Mouse (Mus musculus) intestine, embryonic 14.5 days (tissue): ENCODE results near the gene Olfr1415. TPM values are rescaled to one million over a fixed set of nuclear protein-coding genes. Genes with fewer than 3 reads are reported as not detected.
"Not testable (repeated sequence)": the region's sequence is repeated elsewhere in the genome, so short reads cannot be mapped to it uniquely, and the experiment has no call there.

Experiments
- ATAC-seq: fragments of 200-750 bp; cut with Nextera tagmentation; replicated peaks from 2 replicates; pipeline ENCODE4 v1.8.0; 2017; ENCODE audit warnings: low read depth, moderate number of reproducible peaks, moderate TSS enrichment, moderate library complexity; ENCODE audit not compliant: low FRiP score, low TSS enrichment
- DNase-seq: peaks from one replicate; pipeline ENCODE4 v3.0.0-alpha.2; 2018; ENCODE audit warnings: low spot score
- H3K27ac ChIP-seq: fragments of 300-500 bp; sonication (generic); 2 replicates; pipeline ENCODE4 v1.5.1; 2014; ENCODE audit warnings: low read depth, mild to moderate bottlenecking, control low read depth
- H3K27me3 ChIP-seq: fragments of 300-500 bp; sonication (generic); replicated peaks from 2 replicates; pipeline ENCODE4 v1.6.1; 2014; ENCODE audit warnings: low read length, control low read depth; ENCODE audit not compliant: control insufficient read depth, insufficient read depth
- H3K36me3 ChIP-seq: fragments of 300-500 bp; sonication (generic); 2 replicates; pipeline ENCODE4 v1.6.1; 2014; ENCODE audit warnings: low read length, control low read depth; ENCODE audit not compliant: control insufficient read depth, insufficient read depth
- H3K4me1 ChIP-seq: fragments of 300-500 bp; sonication (generic); replicated peaks from 2 replicates; pipeline ENCODE4 v1.6.1; 2014; ENCODE audit warnings: low read length, control low read depth, mixed read lengths; ENCODE audit not compliant: control insufficient read depth, insufficient read depth
- H3K4me2 ChIP-seq: fragments of 300-500 bp; sonication (generic); 2 replicates; pipeline ENCODE4 v1.6.1; 2014; ENCODE audit warnings: low read length
- H3K4me3 ChIP-seq: fragments of 300-500 bp; sonication (generic); 2 replicates; pipeline ENCODE4 v1.5.1; 2014; ENCODE audit warnings: low read depth, low read length, control low read depth, mixed read lengths
- H3K9ac ChIP-seq: fragments of 300-500 bp; sonication (generic); 2 replicates; pipeline ENCODE4 v1.6.1; 2014; ENCODE audit warnings: mild to moderate bottlenecking, low read length
- H3K9me3 ChIP-seq: fragments of 300-500 bp; sonication (generic); 2 replicates; pipeline ENCODE4 v1.6.1; 2016; ENCODE audit warnings: low read length, control low read depth; ENCODE audit not compliant: control insufficient read depth
- WGBS: fragments of 180-500 bp; shearing (Covaris S2); extraction: QIAGEN DNeasy Blood & Tissue Kit; methylation state at CpG from one replicate; pipeline ENCODE4 v1.1.7; 2014; 5-methylcytosine and 5-hydroxymethylcytosine counted together
- polyA plus RNA-seq: library from polyadenylated mRNA; unstranded; fragments of >200 nt; fragmentation: Nextera tagmentation; extraction: Ambion mirVana; gene quantifications from 2 replicates; pipeline ENCODE4 v1.2.1, GENCODE M21; 2014

Olfr1415 gene
- polyA plus RNA-seq, result not detected in 2 replicates

DNA sequence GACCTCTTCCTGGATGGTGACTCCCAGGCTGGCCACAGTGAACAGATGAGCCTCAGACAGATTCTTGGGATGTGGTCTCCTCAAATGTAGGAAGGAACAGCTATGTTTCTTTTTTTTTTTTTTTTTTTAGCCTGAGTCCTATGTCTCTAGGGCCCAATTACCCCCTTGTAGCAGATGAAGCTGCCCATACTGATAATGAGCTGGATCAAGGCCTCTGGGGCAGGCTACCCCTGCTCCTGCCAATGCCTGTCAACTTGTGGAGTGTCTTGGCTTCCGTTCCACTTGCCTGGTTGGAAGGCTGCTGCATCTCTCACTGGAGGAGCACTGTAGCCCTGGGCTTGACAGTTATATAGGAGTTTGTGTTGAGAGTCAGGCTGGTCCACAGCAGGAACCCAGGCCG, at the start of gene Olfr1415:
TSS of gene Olfr1415 (minus strand) at position 101 of the 400 bp plus-strand sequence.
- Histone ChIP-seq H3K4me2 (no peak within 1 kb of the TSS), H3K36me3 (no peaks in the 10 kb centered on the region), H3K27ac (no peak within 1 kb of the TSS), H3K9me3 (no peaks in the 10 kb centered on the region), H3K9ac (no peak within 1 kb of the TSS), H3K4me1 (no peaks in the 10 kb centered on the region), H3K4me3 (no peak within 1 kb of the TSS), H3K27me3 (no peaks in the 10 kb centered on the region)
- no peak for DNase-seq
- 90% methylated on average over 2 of the region's 2 CpGs for WGBS
- ATAC-seq, result no peak

DNA sequence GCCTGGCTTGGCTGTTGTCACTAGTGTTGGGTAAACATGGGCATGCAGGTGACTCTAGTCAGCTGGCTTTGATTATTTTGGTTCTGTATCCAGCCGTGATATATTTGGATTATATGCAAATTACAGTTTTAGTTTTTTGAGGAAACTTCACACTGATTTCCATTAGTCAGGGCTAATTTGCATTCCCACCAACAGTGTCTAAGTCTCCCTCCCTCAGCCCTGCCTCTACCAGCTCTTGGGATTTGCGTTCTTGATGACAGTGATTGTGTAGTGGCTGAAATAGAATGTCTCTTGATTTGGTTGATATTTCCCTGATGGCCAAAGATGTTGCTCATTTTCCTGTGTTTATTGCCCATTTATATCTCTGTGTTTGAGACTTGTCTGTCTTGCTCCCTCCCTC, 43.2 kb upstream of the Olfr1415 start:
- Histone ChIP-seq H3K4me2 (no peak overlapping the region), H3K9me3 (no peaks in the 10 kb centered on the region), H3K27ac (no peak overlapping the region), H3K27me3 (no peaks in the 10 kb centered on the region), H3K9ac (no peak overlapping the region), H3K4me3 (no peak overlapping the region), H3K4me1 (no peaks in the 10 kb centered on the region), H3K36me3 (no peaks in the 10 kb centered on the region)
- no peak for ATAC-seq
- DNase-seq, result no peak
- WGBS, result 47% methylated on average over 2 of the region's 2 CpGs

DNA sequence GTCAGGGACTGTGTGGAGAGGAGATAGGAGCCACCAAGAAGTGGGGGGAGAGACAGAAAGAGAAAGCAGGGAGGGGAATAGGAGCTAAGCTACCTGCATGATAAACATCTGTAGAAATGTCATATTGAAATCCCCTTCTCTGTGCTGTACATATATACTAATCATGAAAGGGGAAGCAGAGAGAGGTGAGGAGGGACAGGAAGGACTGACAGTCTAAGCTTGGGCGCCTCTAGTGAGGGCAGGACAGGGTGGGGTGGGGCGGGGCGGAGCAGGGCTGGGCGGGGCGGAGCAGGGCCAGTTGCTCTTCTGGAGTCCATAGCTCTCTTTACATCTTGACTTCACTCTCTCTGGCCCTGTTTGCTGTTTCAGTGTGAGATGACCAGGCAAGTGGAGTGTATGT, 41.1 kb upstream of the Olfr1415 start:
- Histone ChIP-seq H3K9me3 (no peaks in the 10 kb centered on the region), H3K4me1 (no peaks in the 10 kb centered on the region), H3K27me3 (no peaks in the 10 kb centered on the region), H3K9ac (no peak overlapping the region), H3K4me2 (no peak overlapping the region), H3K36me3 (no peaks in the 10 kb centered on the region), H3K27ac (no peak overlapping the region), H3K4me3 (no peak overlapping the region)
- WGBS, result 32% methylated on average over 5 of the region's 5 CpGs
- DNase-seq (no peak), ATAC-seq (no peak)

DNA sequence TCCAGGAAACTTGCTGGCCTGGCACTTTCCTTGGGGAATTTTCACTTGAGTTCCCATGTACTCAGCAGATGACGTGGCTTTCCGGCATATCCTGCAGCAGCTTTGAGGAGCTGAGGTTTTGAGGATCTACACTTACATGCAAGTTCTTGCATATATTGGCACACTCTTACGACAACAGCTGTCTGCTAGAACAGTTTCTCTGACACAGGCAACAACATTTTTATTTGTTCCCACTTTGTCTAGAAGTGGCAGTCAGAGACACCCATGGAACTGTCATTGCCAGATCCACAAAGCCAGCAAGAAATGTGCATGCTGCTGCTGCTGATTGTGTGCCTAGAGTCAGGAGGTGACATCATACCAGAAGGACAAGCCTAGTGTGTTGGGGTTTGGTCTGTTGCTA, 27.9 kb upstream of the Olfr1415 start:
- 91% methylated on average over 3 of the region's 3 CpGs for WGBS
- DNase-seq, result no peak

DNA sequence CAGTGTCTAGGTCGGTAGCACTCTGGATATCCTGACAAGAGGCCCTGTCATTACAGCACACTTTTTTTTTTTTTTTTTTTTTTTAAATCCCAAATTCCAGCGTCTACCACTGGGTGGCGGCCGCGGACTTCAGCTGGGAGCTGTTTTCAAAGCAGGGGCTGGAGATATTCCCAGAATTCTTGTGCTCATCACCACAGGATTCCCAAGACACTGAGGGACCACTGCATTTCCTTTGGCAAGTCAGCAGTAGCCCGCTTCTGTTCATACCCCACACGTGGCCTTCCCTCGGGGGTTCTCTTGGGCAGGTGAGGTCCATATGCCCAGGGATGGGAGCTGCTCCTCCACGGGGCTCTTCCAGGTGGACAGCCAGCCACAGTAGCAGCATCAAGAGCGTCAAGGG, 25.5 kb upstream of the Olfr1415 start:
- no peak overlapping the region for H3K27ac ChIP-seq
- no peaks in the 10 kb centered on the region for H3K4me1 ChIP-seq
- no peak overlapping the region for H3K4me2 ChIP-seq
- DNase-seq, result peak; percentile 91
- no peak for ATAC-seq
- H3K36me3 ChIP-seq, result no peaks in the 10 kb centered on the region
- no peaks in the 10 kb centered on the region for H3K9me3 ChIP-seq
- no peak overlapping the region for H3K4me3 ChIP-seq
- H3K9ac ChIP-seq, result no peak overlapping the region
- 20% methylated on average over 10 of the region's 10 CpGs for WGBS
- no peaks in the 10 kb centered on the region for H3K27me3 ChIP-seq

More for the DNA sequence above, 27.9 kb upstream of the Olfr1415 start:
- Histone ChIP-seq H3K36me3 (no peaks in the 10 kb centered on the region), H3K9me3 (no peaks in the 10 kb centered on the region), H3K9ac (no peak overlapping the region), H3K4me1 (no peaks in the 10 kb centered on the region), H3K4me2 (no peak overlapping the region), H3K27me3 (no peaks in the 10 kb centered on the region), H3K4me3 (no peak overlapping the region), H3K27ac (no peak overlapping the region)
- no peak for ATAC-seq

DNA sequence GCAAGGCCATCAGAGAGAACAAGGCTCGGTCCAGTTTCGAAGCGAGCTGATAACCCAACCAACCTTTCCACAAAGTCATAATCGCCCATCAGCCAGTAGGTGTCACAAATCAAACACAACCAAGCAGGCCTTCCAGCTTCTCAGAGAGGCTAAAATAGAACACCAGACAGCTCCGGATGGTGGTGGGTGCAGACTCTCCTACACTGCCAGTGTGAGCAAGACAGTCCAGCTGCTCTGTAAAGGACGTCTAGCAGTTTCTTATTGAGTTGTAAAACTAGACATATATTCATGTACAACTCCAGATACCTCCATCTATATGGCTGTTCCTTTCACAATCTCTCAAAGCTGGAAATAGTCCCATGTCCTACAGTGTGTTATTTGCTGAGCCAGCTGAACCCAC, 23.1 kb upstream of the Olfr1415 start:
- Histone ChIP-seq H3K9me3 (no peaks in the 10 kb centered on the region), H3K27me3 (no peaks in the 10 kb centered on the region), H3K9ac (no peak overlapping the region), H3K4me2 (no peak overlapping the region), H3K27ac (no peak overlapping the region), H3K4me3 (no peak overlapping the region), H3K36me3 (no peaks in the 10 kb centered on the region), H3K4me1 (no peaks in the 10 kb centered on the region)
- 84% methylated on average over 6 of the region's 6 CpGs for WGBS
- ATAC-seq, result no peak
- DNase-seq, result no peak

DNA sequence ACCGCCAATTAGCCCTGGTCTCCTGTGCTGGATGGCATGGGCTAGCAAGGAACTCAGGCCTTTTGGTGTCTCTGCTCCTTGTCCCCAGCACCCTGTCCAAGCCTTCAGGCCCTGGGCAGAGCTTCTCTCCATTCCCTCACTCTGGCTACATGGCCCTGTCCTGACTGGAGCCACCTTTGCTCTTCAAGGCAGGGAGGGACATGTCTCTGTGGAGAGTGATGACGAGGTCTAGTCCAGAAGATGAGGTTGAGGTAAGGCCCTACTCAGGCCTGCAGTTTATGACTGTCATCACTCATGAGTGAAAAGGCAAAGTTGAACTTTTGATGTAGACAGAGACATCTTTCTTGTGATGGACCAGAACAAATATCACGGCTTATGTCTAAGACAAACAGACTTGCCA, 22.7 kb upstream of the Olfr1415 start, which contains the start of gene Olfr1414:
TSS of gene Olfr1414 (minus strand) at position 101 of the 400 bp plus-strand sequence.
- Histone ChIP-seq H3K9ac (no peak within 1 kb of the TSS), H3K36me3 (no peaks in the 10 kb centered on the region), H3K9me3 (no peaks in the 10 kb centered on the region), H3K4me2 (no peak within 1 kb of the TSS), H3K4me3 (no peak within 1 kb of the TSS), H3K27ac (no peak within 1 kb of the TSS), H3K4me1 (no peaks in the 10 kb centered on the region), H3K27me3 (no peaks in the 10 kb centered on the region)
- 89% methylated on average over 3 of the region's 3 CpGs for WGBS
- DNase-seq (no peak), ATAC-seq (no peak)

DNA sequence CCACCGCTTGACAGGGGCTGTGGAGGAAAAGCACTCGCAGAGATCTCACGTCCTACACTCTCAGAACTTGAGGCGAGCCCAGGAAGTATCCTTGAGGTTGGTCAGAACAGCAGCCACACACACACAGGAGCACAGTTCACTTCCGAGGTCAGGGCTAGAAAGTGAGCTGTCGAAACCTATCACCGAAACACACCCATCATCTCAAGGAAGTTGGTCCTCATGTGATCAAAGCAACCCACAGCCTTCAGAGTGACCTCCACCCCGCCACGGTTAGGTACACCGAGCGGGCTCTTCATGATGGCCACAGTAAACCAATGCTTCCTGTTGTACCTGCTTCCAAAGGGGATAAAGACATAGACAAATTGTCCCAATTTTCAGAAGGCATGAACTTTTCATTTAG, 19.5 kb upstream of the Olfr1415 start:
- Histone ChIP-seq H3K9ac (no peak overlapping the region), H3K27ac (no peak overlapping the region), H3K9me3 (no peaks in the 10 kb centered on the region), H3K27me3 (no peaks in the 10 kb centered on the region), H3K4me3 (no peak overlapping the region), H3K4me2 (no peak overlapping the region), H3K36me3 (no peaks in the 10 kb centered on the region), H3K4me1 (no peaks in the 10 kb centered on the region)
- 71% methylated on average over 11 of the region's 11 CpGs for WGBS
- no peak for ATAC-seq
- no peak for DNase-seq

DNA sequence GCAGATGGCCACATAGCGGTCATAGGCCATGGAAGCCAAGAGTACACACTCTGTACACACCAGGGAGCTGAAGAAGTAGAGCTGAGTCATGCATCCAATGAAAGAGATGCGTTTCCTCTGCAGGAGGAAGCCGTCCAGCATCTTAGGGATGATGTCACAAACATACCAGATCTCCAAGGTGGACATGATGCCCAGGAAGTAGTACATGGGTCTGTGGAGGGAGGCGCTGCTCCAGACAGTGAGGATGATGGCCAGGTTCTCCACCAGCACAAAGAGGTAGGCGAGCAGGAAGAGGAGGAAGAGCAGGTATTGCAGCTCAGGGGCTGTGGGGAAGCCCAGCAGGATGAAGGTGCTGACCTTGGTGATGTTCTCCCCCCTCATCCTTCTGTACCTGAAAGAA, 15.7 kb upstream of the Olfr1415 start:
- not testable (repeated sequence) for H3K4me2 ChIP-seq, DNase-seq, H3K4me3 ChIP-seq, H3K36me3 ChIP-seq, H3K9ac ChIP-seq, H3K4me1 ChIP-seq, H3K9me3 ChIP-seq, ATAC-seq, H3K27ac ChIP-seq, H3K27me3 ChIP-seq
- 85% methylated on average over 4 of the region's 5 CpGs for WGBS
